Mouse (Mus musculus) C3H10T1/2 (cell line): ENCODE results near the gene Olfr126. TPM values are rescaled to one million over a fixed set of nuclear protein-coding genes. Genes with fewer than 3 reads are reported as not detected.

Source experiments
- polyA plus RNA-seq, 2 experiments: library from polyadenylated mRNA; unstranded; fragments of >200 nt; fragmentation: generic; extraction: Trizol; gene quantifications; one replicate each; pipeline ENCODE4 v1.2.1; 2012; ENCODE audit warnings: missing spikeins in 2 of 2

Olfr126 gene
- polyA plus RNA-seq, result not detected

GRCm38 (mm10) chr17:37847183-37847582 is at the start of gene Olfr126:
Gene Olfr126, plus strand, starts transcription at chr17:37847483.

GRCm38 (mm10) chr17:37799588-37799987 is 47.7 kb upstream of the Olfr126 start, which contains the start of gene Olfr124:
Gene Olfr124, plus strand, starts transcription at chr17:37799888.

DNA sequence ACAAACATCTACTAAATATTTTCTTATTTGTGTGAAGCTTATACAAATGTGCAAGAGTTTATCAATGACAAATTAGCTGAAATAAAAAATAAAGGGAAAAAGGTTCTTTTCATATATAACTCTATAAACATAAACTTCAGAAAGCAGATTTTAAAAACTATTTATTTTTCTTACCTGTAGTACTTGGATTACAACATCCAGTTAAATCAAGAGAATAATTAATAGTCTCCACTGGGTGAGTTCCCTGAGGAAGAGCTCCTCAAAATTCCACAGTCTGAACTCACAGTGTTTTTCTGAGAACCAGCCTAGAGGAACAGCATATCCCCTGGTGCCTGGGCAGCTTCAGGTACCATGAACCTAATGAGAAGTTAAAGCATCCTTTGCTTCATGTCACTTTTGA is 14.6 kb upstream of the Olfr126 start, which contains the start of gene Olfr125:
Gene Olfr125 (plus strand): TSS at position 301 of the 400 bp plus-strand sequence.

DNA sequence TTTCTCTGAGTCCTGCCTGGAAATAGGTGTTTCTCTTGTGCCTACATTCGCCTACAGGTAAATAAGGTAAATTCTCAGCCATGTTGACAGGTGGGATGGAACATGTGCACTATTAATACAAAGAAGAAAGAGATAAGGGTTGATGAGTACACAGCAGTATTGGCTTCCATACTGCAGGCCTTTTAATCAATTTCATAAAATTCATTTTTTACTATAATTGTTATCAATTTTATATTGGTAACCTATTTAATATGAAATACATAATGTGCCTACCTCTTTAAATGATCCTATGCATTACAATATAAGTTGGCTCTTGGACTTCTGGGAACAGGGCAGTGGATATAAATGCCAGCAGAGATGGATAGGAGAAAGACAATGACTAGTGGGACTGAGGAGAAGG is 52.9 kb downstream of the Olfr126 start, which contains the start of gene Olfr127:
Gene Olfr127 (plus strand): TSS at position 301 of the 400 bp plus-strand sequence.

Other genes starting within 250 kb of the Olfr126 start
- gene Olfr115, start 220.4 kb upstream of the Olfr126 start, polyA plus RNA-seq, result not detected
- gene Olfr116, start 220.3 kb upstream of the Olfr126 start, polyA plus RNA-seq, result not detected
- gene Olfr117, start 183.7 kb upstream of the Olfr126 start, polyA plus RNA-seq, result not detected
- not detected for gene Olfr118, start 180.5 kb upstream of the Olfr126 start, polyA plus RNA-seq
- not detected for gene Olfr119, start 150.9 kb upstream of the Olfr126 start, polyA plus RNA-seq
- gene Olfr120, start 125.7 kb upstream of the Olfr126 start, polyA plus RNA-seq, result not detected
- not detected for gene Olfr121, start 98.6 kb upstream of the Olfr126 start, polyA plus RNA-seq
- gene Olfr122, start 78.9 kb upstream of the Olfr126 start, polyA plus RNA-seq, result not detected
- gene Olfr123, start 54.0 kb upstream of the Olfr126 start, polyA plus RNA-seq, result not detected
- gene Olfr124, start 47.6 kb upstream of the Olfr126 start, polyA plus RNA-seq, result not detected
- not detected for gene Olfr125, start 14.5 kb upstream of the Olfr126 start, polyA plus RNA-seq
- not detected for gene Olfr127, start 53.0 kb downstream of the Olfr126 start, polyA plus RNA-seq
- gene Olfr128, start 73.1 kb downstream of the Olfr126 start, polyA plus RNA-seq, result not detected
- gene Olfr761, start 105.6 kb downstream of the Olfr126 start, polyA plus RNA-seq, result not detected
- not detected for gene Olfr129, start 212.6 kb downstream of the Olfr126 start, polyA plus RNA-seq
- gene Olfr130, start 216.4 kb downstream of the Olfr126 start, polyA plus RNA-seq, result not detected
- gene Olfr131, start 241.2 kb downstream of the Olfr126 start, polyA plus RNA-seq, result not detected